Mouse (Mus musculus) urinary bladder, postnatal 4 days (tissue): ENCODE results near the gene Gm20388.

Source experiments
- DNase-seq, 2 experiments: peaks; one replicate each; pipeline ENCODE4 v3.0.0; 2021 to 2022; ENCODE audit warnings: low spot score in 2 of 2

Gene Gm20388

DNA sequence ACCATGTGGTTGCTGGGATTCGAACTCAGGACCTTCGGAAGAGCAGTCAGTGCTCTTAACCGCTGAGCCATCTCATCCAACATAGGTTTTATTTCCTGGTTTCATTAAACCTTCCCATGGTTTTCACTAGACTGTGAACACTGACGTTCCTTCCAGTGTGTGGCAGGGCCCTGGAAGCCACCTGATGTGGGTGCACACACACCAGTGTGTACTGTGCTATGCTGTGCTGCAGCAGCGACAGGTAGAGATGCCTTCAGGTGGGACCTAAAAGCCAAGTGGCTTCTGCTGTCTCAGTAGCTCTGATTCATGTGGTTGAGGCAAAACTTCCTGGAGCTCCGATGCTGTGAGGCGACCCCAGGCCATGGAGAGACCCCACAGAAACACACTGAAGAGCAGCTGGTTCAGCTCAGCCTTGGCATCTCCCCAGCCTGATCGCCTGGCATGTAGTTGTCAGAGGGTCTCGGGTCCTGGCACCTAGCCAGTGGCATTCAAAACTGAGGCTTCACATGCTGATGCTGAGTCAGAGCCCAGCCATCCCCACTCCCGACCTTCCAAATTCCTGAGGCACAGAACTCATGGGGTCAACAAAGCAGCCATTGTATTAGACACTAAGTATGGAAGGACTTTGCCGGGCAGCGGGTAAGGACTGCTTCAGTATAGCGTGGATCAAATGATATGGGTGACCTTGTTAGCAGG lies 3842.3 kb downstream of the Gm20388 start:
- peak in 1 of 2 experiments; percentile 44 for DNase-seq

DNA sequence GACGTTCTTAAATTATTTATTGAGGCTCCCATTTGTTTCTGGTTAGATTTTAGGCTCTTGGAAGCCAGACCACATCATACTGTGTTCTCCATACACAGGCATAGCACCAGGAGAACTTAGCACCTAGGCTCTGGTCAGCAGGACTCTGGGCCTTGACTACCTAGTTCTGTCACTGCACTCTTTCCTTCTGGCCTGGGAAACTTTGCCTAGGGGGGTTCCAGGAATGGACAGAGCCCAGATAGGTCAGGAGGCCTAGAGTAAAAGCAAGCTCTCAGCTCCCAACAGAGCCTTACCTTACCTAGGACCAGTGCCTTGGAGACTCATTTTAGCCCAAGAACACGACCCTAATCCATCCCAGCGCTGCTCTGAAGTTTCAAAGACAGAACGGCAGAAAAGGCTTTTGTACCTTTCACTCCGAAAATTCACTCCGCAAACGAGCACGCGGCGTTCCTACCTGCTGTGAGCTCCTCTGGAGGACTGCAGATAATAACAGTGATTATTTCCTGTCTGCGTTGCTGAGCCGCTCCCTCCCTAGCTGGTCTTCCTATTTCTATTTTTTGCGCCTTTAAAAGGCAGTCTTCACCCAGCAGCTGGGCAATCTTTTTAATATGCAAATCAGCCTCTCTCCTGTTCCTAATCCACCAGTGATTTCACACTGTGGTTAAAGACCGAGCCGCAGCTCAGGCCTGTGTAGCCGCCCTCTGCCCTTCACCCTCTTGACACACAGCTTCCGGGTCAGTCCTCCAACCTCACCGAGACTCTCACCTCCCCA lies 3843.1 kb downstream of the Gm20388 start:
- DNase-seq = no peak

DNA sequence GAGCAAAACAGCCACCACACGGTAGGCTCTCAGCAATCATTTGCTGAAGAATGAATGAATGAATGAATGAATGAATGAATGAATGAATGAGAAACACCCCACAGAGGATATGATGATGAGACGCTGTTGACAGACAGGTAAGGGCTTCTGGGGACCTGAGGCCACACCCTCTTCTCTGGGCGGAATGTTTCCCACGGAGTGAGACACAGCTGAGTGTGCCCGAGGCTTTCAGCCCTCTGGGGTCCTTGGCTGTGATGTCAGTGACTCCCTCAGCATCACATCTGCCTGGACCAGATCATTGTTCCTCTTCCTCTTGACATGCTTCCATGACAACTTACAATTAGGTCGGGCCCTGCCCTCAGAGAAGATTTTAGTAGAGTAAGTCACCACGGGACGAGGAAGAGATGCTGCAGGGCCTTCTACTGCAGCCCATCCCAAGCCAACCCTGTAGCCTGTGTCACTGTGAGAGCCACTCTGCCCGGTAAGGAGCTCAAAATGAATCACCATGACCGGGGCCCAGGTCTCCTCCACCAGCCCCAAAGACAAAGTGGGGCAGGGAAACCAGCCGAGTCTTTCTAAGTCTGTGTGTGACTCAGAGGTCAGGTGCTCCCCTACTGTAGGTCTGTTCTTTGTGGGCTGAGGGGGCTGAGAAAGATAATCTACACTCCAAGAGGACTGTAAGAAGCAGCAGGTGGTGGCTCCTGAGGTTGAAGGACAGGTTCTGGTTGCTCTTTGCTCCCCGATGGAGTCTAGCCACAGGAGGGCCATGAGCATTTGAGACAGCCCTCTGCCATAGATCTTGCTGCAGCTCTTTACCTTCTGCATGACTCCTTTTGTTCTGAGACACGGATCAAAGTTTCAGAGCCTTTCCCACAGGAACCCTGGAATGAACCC lies 3844.1 kb downstream of the Gm20388 start:
- DNase-seq = no peak

DNA sequence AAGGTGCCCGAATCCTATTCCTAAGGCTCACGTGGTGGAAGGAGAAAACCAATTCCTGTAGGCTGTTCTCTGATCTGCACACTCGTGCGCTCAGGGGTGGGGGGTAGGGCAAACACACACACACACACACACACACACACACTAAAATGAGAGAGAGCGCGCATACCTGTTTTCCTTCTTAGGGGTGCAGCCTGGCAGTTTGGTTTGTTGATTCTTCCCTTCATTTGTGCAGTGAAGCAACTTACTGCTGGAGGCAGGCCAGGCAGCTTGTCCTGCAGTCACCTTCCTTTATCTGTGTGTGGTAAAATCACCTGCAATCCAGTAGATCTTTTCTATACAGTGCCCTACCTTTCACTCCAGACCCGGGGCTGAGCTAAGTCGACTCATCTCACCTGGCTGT lies 3846.3 kb downstream of the Gm20388 start:
- DNase-seq = no peak

DNA sequence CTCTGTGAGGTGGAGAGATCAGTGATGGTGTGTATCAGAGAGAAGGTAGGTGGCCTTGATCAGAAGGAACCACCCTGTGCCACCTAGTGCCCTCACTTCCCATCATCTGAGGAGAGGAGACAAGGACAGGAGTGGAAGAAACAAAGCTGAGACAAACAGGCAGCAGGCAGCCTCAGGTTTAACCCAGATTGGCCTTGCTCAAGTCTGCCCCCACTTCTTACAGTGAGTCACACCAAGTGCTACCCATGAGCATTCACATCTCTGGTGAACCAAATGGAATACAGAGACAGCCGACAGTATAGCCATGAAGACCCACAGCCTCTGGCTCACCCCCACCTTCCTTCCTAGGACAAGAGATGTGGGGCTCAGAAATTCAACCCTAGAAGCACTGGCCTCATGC lies 3848.3 kb downstream of the Gm20388 start:
- DNase-seq = no peak

DNA sequence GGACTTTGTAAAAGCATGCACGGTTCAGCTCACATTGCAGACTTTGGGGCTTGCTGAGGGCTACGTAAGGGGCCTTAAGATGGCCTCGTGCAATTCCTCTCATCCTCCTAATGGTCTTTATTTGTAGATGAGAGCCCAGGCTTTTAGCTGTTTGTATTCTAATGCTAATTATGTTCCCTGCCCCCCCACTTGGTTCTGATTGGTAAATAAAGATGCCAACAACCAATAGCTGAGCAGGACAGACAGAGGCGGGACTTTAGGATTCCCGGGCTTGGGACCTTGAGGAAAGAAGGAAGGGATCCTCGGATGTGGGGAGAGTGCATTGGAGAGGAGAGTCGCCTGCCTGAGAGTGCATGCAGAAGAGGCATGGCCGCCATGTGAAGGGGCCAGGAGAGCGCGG lies 3849.3 kb downstream of the Gm20388 start:
- no peak for DNase-seq

DNA sequence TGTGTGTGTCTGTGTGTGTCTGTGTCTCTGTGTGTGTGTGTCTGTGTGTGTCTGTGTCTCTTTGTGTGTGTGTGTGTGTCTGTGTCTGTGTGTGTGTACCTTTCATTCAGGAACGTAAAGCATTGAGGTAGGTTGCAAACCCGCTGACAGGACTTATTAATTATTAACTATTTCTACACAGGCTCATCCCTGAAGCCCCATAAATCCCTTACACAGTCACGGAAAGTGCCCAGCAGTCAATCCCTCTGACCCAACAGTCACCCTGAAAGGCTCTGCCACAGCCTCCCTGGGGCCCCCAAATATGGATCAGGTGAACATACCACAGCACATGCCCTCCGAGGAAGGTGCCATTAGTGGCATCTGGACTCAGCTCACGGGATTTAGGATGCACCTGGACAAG lies 3849.9 kb downstream of the Gm20388 start:
- DNase-seq = no peak

DNA sequence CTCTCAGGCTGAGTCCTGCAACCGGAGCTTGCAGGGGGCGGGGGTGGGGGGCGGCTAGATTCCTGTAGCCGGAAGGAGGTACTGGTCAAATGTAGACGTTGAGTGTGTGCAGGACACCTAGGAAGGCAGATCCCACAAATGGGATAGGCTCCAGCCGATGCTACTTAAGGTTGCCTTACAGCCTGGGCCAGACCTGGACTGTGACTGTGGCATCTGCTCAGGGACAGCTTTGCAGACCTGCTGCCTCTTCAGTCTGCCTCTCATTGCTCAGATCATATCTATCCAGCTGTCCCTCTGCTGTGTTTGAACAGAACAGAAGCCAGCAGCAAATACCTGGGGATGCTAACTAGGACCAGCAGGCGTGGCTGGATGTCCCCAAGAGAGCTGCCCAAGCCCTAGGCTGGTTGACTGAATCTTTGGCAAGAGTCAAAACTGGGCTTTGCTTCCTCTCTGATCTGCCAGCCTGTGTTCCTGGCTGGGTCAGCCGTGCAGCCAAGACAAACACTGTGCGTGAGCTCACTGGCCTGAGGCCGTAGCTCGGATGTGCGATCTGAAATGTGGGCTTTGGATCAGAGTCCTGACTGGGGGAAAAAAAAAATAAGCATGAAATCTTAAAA lies 3850.7 kb downstream of the Gm20388 start:
- DNase-seq = no peak

DNA sequence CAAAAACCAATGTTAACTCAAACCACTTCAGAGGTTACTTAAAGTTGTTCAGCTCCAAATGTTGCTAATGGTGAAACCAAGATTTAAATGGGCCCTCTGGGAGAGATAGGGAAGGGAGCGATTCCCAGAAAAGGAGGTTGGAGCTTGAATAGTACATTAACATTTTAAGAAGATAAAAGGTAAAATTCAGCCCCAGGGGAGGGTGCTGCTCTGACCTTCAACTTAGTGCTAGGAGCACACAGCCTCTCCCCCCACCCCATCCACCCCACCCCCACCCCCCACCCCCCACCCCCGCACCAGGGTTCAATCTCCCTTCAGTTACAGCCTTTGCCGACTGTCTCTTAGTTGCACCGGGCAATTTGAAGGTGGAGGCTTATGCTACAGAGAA lies 3851.2 kb downstream of the Gm20388 start:
- DNase-seq = no peak

DNA sequence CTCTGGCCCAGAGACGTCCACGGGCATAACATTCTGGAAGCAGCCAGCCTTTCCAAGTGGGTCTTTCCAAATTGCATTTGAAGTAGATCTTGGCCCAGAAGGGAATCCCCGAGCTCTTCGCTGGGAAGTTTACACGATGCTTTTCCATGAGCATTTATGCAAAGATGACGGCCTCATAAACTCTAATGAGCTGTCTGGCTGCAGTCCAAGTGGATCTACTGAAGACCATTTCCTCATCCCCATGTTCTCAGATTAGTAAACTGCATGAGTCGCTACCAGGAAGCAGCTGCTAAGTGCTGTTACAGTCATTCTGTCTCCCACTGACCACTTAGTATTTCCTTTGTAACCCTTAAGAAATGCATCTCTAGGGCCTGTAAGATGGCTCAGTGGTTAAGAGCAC lies 3852.7 kb downstream of the Gm20388 start:
- peak; percentile 36 to 69 for DNase-seq

DNA sequence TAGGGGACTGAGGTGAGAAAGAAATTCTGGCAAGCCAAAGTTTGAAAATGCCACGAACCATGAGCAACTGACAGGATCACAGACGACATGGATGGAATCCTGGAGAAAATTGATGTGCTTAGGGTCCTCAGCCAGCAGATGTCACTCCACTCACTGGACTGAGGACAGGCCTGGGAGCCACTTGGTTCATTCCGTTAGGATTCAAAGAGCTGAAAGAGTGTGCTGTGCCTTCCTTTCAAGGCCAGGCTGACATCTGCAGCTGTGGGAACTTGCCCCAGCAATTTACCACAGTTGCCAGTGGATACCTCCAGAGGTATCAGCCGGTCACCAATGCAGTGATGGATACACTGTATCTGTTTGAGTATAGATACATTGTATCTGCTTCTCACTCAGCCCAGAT lies 3854.0 kb downstream of the Gm20388 start:
- DNase-seq = no peak

DNA sequence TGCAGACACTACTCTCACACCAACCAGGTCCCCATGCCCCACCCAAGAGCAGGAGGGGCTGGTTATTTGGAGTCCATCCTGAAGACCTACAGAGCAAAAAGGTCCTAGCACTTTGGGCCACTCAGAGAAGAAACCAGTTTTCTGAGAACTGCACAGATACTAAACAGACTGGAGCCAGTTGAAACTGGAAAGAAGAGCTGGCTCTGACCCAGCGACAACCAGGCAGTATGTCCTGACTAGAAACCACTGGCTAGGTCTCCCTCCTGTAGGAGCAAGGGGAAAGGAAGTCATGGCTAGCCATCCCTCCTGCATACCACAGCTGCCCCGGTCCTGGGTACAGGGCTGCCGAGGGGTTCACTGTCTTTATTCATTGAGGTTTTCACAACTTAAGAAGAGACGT lies 3855.9 kb downstream of the Gm20388 start:
- no peak for DNase-seq

DNA sequence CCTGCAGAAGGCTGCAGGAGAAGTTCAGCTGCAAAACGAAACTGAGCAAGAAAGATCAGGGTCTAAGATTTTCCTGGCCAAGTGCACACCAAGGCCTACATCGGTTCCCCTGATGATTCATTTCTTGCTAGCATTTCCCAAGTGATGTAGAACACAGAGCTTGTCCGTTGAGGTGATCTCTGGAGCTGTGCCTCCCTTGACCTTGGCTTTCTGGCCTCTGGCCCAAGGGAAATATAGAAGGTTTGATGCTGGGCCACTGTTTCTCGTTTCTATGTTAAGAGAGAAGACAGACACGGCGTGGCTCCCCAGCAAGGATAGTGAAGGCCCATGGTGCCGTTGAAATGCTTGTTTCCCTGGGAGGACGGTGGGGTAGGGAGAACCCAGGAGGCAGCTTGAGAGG lies 3857.2 kb downstream of the Gm20388 start:
- no peak for DNase-seq

DNA sequence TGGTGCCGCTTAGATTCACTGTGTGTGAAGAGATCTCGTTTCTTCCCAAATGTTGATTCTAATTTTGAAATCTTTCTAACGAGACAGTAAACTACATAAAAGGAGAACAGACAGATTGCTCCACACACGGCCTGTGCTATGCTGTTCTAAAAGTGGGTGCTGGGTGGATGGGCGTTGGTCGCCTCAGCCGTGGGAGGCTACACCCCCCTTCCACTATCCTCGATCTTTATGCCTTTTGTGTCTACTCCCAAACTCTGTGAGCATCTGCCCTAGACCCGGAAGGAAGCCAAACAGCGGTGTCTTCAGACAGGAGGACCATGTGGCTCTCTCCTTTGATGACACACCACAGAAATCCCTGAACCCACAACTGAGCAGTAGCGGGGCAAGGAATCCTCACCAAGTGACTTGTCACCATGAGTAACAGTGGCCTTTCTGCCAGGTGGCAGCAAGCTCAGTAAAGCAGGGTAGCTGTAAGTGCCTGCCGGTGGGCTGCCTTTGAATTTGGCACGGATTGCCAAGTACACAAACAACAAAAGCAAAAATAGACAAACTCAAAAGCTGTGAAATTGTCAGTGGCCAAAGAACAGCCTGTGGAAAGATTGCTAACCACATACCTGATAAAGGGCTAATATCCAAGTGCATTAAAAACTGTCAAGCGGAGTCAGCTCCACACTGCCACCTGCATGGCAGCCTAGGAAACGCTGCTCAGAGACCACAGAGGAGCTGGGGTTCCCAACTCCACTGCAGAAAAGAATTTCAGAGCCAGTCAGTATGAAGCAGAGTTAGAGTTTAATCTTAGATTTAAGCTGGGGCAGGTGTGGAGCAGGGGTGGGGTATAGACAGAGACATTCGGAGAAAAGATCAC lies 3858.1 kb downstream of the Gm20388 start:
- no peak for DNase-seq

DNA sequence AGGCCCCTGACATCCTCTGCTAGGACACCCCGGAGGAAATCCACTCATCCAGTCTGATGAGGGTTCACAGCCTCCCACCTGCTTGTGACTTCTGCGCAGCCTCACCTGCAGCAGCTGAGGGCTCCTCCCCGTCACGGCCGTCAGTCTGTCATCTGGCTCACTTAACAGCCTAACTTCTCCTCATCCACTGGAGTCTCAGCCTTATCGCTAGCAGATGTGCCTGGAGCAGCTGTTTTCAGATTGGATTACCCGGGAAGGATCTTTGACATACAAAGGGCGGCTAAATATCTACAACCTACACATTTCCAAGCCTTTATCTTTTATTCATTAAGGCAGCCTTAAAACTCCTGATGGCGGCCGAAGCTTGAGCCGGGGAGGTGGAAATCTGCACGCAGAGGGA lies 3862.8 kb downstream of the Gm20388 start:
- DNase-seq = no peak

DNA sequence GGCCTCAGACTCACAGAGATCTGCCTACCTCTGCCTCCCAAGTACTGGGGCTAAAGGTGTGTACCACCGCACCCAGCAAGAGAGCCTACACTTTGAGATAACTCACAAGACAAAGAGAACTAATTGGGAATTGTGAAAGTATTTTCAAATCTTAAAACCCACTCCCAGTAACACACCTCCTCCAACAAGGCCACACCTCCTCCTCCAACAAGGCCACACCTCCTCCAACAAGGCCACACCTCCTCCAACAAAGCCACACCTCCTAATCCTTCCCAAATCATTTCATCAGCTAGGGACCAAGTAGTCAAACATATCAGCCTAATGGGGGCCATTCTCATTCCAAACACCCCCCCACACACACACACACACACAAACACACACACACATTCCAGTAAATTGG lies 3863.8 kb downstream of the Gm20388 start:
- no peak for DNase-seq

DNA sequence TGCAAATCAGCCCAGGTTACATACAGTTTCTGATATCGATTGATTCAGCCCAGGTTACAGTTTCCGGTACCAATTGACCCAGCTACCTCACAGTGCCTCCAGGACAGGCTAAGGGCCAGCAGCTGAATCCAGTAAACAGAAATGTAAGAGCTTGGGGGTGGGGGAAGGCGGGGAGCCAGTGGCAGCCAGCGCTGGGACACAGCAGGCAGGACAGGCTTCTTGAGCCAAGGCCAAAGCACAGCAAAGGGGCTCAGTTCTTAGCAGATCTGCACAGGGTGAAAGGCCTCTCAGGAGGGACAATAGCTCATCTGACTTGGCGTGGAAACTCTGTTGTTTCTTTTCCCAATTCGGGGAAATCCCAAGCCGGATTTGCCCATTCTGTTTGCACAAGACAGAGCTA lies 3866.7 kb downstream of the Gm20388 start:
- DNase-seq = no peak

DNA sequence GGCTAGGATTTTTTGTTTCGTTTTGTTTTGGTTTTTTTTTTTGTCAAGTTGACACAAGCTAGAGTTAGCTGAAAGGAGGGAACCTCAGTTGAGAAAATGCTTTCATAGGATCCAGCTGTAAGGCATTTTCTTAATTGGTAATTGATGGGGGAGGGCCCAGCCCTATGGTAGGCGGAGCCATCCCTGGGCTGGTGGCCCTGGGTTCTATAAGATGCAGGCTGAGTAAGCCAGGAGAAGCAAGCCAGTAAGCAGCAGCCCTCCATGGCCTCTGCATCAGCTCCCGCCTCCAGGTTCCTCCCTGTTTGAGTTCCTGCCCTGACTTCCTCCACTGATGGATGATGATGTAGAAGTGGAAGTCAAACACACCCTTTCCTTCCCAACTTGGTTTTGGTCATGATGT lies 3869.8 kb downstream of the Gm20388 start:
- DNase-seq = no peak

DNA sequence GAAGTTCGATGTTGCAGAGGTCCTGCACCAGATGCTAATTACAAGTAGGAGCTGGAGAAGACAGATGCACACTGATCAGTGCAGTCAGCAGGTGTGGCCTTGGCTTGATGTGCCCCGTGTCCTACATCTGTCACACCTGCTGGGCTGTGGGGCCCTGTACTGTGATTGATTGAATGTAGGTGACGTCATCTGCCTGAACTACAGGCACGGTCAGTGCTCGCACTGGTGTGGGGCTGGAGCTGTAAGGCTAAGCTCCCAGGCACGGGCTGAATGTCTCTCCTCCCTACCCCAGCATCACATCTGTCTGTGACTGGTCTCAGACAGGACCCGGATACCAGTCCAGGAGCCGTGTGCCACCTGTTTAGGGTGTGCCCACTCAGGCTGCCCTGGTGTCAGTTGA lies 3870.6 kb downstream of the Gm20388 start:
- DNase-seq = no peak

DNA sequence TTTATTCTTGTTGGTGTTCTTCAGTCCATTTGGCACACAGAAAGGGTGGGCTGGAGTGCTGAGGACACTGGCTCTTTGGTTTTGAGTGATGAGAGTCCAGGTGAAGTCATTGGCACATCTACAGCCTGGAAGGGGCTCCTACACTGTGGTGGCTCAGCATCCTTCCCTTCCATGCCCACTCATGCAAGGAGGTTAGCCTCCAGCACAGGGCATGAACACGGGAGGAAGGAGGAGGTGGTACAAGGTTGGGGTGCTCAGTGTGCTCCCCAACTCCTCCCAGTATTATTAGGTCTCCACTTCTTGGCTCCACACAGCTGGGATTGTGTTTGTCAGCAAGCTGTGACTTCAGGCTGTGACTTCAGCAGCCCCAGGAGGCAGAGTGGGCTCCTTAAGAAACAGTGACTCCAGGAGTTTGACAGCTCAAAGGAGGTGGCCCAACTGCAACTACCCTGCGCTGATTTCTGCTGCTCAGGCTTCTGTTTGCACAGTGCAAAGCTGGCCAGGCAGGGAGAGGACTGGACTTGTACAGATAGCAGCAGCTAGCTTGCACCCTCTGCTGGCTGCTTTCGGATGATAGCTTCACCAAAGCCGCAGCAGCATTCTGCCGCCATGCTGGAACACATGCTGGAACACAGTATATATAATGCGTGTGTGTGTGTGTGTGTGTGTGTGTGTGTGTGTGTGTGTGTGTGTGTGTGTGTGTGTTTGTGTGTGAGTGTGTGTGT lies 3873.0 kb downstream of the Gm20388 start:
- DNase-seq = peak; percentile 71 to 85
